Mouse (Mus musculus) heart, adult 11 months (tissue): ENCODE measurements around the gene Ube2c.

Experiments
- DNase-seq: peaks from one replicate; pipeline ENCODE4 v3.0.0; 2022

The Ube2c gene

DNA sequence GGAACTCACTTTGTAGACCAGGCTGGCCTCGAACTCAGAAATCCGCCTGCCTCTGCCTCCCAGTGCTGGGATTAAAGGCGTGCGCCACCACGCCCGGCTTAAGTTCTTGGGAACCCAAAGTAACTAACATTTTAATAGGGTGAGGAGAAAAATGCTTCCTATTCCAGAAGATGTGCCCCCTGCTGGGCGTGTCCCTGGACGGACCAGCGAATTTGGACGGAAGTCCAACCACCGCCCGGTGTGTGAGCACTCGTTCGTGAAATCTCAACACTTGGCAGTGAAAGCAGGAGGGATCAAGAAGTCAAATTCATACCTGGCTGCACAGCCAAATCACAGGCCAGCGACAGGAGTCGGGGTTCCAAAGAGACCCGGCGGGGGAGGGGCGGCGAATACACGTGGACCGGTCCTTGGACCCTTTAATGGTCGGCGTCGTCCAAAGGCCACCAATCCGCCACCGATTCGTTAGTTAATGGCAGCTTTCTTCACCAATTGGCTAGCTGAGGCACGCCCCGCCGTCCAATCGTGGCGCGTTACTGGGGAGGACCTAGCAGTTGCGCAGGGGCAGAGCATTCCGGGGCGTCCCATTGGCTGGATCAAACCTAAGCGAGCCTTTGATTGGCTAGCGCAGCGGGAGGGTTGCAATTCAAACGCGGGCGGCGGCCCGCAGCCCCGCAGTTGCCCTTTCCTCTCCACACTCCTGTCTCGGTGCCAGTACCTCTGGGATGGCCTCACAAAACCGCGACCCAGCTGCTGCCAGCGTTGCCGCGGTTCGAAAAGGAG, at the start of gene Ube2c:
Gene Ube2c (plus strand): TSS at position 641 of the 780 bp plus-strand sequence.
- DNase-seq: peak; percentile 100

DNA sequence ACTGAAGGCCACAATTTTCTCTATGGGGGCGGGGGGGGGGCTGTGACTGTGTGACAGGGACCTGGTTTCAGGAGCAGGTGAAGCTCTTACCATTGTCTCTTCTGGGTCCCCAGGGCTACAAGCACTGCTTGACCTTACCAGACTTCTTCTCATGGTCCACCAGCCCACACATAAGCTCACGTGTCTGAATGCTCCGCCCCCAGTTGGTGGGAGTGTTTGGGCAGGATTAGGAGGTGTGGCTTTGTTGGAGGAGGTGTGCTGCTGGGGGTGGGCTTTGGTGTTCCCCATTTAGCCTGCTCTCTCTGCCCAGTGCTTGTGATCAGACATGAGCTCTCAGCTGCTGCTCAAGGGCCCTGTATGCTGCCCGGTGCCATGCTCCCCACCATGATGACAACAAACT, 46.4 kb upstream of the Ube2c start:
- DNase-seq: no peak

DNA sequence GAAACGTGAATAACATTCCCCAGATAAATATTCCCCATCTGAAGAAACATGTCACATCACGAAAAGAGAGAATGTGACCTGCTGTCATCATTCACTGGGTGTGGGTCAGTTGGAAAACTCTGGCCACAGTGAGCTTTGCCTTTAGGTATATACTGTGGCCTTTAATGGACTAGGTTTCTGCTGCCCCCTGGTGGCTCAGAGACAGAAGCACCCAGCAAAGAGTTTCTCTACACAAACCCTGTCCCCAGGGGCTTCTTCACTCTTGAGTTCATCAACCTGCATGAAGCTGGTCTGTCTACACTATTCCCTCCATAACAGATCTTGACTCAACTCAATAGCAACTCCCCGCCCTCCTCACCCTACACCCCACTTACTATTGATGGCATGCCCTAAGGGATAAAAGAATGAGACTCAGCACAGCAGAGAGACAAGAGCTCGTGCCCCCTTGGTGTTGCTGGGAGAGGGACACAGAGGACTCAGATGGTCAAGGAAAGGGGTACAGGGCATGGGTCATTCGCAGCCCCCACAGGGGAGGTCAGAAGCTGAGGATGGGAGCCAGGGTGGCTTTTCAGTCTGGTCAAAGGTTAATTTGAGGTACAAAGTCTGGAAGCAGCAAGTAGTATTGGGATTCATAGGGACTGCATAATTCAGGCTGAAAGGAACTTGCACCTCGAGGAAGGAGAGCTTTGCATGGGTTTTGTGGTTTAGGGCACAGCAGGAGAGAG, 43.6 kb upstream of the Ube2c start:
- DNase-seq: no peak

DNA sequence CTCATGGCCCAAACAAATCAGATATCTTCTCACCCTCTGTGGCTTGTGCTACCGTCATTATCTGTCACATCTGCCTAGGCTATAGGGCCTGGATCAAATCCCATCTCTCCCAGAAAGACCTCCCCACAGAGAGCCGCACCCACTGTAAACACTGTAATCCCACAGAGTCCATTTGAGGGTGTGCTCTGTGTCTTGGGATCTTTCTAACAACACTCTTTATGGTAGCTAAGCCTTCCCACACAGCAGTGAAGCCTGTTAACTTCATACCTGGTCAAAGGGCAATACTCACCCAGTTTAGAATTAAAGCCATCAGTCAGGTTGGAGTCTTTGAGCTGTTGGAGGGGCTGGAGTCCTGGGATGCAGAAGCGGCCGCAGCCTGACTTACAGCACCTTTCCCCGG, 38.0 kb upstream of the Ube2c start:
- DNase-seq: no peak

DNA sequence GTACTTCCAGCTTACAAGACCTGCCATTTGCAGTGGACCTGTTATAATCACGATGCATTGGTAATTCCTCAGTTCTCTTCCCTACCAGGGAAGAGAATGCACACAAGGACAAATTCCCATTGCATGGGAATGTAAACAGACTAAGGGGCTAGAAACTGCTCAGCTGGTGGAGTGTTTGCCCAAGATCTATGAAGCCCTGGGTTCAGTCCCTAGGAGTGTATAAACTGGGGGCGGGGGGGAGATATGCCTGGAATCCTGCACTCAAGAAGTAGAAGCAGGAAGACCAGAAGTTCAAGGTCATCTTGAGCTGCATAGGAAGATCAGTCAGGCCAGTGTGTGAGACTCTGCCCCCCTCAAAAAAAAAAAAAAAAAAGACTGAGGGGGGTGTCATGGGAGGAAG, 36.4 kb upstream of the Ube2c start:
- DNase-seq: no peak

DNA sequence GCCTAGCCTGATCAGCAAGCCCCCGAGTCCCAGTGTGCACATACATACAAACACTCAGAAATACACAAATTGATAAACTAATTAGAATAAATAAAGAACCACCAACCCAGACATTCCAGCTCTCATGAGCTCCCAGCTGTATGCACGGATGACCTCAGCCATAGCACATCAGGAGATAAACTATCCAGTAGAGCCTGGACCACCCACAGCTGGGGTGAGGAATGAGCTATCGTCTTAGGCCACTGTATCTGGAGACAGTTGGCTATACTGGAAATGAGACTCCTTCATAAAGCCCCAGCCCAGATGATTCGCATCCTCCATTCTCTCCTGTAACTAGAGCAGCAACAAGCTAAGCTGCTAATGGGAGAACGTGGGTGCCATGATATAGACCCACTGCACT, 34.9 kb upstream of the Ube2c start:
- DNase-seq: no peak

DNA sequence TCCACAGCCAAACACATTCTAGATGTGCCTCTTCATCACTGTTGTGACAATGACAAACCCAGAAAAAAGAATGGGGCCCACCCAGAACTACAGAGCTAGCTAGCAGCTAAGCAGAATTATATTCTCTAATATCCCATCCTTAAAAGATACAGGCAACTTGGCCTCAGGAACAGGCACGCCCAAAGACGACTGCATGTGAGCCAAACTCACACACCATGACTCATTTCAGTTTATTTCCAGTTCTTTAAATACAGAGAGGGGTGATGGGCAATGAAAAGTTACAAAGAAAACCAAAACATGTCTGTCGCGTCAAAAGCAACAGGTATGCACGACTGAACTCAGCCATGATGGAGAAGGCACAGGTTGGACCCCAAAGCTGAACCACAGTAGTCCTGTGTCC, 34.3 kb upstream of the Ube2c start:
- DNase-seq: no peak

DNA sequence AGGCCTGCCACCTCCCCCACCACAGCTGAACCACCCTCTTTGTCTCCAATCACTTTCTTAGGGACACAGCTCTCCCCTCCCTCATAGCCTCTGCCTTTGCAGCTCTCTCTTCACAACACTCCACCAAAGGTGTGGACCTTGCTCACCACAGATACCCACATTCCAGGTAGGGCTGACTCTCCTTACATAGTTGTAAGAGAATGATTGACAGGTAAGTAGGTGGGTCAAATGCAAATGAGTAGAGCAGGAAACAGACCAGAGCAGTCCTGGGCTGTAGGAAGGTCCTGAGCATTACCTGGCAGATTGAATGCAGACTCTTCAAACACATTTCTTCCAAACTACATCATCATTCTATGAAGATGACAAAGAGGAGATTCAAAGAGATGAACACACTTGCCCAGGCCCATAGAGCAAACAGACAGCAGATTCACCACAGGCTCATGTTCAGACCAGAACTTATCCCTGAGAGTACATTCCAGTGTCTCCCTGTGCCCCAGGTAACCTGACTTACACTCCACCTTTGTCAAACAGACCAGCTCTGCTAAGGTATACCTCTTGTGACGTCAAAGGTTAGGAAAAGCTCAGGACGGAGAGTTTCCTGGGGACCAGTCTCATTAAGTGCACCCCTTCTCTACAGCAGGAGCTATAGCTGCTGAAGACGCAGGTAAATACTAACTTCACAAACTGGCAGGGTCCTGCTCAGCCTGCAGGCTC, 32.2 kb upstream of the Ube2c start:
- no peak for DNase-seq

DNA sequence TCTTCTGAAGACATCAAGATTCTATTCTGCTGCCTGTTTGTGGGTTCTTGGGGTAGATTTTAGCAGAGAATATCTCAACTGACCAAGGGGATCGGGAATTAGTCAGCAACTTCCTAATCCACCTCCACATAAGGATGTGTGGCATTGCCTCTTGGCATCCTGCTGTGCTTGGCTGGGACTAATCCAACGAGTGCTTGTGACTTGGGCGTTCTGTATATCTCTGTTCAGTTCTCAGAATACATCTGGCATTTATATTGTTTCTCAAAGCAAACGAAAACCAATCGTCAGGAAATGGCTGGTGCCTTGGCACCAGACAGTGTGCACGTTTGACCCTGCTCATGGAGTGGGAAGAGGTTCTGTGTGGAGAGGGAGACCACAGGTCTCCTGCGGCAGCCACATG, 29.8 kb upstream of the Ube2c start:
- DNase-seq: no peak

DNA sequence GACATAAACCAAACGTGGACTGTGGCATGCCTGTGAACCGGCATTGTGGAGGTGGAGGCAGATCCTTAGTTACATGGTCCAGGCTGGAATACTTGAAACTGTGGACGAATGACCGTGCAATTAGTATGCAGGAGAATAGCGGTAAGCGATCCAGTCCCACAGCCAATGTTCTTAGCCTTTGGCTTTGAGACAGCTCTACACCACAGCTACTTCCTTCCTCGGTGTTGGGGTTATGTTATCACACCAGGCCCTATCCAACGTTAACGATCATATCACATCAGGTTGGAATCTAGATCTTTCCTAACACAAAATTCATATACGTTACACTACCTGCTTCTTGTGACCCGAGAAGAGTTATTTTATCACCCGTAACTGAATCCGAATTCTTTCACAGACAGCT, 24.7 kb upstream of the Ube2c start:
- peak; percentile 86 for DNase-seq

DNA sequence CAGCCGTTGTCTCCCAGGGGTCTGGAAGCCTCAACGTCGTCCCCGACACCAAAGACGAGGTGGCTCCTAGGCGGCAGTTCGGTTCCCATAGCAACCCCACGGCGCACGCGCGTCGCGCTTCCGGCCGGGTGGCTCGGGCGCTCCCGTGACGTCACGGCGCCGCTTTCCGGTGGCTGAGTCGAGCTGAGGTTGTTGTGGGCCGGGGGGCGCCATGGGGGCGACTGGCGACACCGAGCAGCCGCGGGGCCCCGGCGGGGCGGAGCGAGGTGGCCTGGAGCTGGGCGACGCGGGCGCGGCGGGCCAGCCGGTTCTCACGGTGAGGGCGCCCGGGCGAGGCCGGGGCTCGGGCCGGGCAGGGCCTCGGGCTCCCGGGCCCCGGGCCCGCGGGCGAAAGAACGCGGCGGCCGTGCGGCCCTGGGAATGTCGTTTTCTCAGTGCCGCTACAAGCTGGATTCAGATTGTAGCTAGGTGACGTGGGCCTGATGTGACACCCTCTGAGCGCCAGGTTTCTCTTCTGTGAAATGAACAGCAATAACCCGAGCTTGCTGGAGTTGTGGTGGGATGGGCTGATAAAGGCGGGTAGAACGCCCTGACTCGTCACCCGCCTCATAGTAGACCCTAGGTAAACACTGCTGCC, 23.7 kb upstream of the Ube2c start, which contains the start of the genes Wfdc3 and Dnttip1:
Gene Wfdc3 (minus strand): TSS at position 89 of the 637 bp plus-strand sequence.
Gene Dnttip1 (plus strand): TSS at position 141 of the 637 bp plus-strand sequence.
- DNase-seq: peak; percentile 99

DNA sequence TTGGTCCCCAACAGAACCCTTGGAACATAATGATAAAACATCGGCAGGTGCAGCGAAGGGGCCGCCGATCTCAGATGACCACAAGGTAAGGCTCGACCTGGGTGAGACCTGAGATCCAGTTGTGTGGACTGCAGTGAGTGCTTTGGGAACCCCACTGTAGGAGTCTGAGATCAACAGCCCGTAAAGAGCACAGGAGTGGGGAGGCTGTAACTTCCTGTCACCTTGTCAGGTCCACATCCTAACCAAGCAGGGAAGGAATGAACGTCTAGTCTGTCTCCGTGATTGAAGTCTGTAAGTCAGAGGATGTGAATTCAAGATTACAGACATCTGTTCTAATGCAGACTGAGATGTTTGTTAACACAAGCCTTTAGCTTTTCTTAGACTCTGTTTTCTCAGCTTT, 23.0 kb upstream of the Ube2c start:
- DNase-seq: no peak

DNA sequence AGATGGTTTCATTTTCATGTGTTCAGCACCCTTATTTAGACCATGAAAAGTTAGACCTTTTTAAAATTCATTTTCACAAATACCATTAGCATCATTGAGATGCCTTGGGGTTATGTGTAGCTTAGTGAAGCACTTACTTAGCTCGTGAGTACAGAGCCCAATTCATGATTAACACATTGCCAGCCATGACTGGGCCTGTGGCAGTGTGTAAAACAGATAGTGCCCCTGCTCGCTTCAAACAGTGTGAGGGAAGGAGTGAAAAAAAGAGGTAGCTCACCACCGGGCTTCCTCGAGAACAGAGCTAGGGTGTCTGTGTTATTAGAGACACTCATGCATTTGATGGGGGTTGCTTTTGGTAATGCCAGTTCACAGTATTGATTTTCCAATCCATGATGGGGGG, 21.5 kb upstream of the Ube2c start:
- DNase-seq: no peak

DNA sequence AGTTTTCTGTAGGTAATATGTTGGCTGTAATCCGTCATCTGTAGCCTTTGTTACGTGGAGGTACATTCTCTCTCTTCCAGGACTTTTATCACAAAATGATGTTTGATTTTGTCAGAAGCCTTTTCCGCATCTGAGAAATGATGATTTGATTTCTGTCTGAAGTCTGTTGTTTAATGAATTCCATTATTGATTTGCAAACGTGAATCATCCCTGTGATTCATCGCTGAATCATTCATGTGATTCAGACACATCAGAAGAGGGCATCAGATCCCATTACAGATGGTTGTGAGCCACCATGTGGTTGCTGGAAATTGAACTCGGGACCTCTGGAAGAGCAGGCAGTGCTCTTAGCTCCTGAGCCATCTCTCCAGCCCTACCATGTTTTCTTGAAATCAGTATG, 20.7 kb upstream of the Ube2c start:
- no peak for DNase-seq

DNA sequence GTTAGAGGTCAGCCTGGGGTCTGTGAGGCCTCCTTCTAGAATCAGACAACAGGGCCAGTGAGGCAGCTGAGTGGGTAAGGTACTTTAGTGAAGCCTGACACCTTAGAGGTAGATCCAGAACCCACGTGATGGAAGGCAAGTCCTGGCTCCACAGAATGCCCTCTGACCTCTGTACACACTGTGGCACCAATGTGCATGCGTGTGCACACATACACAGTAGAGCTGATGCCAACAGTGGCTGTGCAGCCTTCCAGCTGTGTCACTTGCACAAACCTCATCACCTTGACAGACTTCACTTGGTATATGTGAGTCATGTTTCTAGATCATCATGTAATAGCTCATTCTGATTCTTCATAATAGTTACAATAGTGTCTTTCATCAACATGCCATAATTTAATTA, 17.2 kb upstream of the Ube2c start:
- peak; percentile 81 for DNase-seq

DNA sequence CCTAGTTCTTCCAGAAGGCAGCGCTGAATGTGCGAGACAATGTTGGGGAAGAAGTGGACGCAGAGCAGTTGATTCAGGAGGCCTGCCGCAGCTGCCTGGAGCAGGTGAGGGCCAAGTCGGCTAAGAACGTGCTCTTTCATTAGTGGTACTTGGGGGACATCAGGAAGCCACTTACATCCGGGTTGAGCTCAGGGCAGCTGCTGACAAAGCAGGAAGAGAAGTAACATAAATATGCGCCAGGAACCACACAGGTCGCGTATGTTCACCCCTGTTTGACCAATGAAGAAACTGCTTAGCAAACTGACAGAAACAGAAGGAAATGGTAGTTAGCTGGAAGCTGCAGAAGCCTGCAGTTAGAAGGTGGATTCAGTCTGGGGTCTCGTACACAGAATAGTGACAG, 15.6 kb upstream of the Ube2c start:
- DNase-seq: no peak

DNA sequence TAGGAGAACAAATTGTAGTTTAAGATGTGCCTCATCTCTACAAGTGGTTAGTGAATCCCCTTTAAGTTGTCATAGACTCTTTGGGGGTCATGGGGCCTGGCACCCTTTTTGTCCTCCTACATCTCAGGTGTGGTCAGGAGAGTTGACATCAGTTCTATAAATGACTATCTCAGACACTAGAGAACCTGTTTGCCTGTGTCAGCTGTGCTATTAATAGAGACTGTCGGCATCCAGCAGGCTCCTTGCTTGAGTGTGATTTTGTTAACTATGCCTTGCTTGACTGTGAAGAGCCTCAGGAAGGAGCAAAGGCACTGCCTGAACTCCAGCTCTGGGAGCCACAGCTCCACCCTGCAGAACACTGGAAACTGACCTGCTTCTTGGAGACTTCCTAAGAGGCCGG, 14.9 kb upstream of the Ube2c start:
- DNase-seq: peak; percentile 95

DNA sequence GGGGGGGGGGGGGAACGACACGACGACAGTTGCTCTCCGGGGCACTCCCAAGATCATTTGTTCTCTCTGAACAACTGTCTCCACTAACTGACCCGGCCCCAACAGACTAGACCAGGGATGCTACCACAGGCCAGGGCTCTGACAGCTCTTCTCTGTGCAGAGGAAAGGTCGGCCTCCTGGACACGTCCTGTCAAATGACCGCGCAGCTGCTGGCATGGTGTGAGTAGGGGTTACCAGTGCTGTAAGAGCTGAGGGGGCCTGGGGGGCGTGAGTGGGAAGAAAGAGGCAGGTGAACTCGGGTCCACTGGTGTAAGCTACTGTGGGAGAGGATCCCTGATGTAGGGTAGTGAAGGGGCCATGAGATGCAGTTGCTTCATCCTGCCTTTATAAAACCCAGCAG, 11.9 kb upstream of the Ube2c start:
- peak; percentile 91 for DNase-seq

DNA sequence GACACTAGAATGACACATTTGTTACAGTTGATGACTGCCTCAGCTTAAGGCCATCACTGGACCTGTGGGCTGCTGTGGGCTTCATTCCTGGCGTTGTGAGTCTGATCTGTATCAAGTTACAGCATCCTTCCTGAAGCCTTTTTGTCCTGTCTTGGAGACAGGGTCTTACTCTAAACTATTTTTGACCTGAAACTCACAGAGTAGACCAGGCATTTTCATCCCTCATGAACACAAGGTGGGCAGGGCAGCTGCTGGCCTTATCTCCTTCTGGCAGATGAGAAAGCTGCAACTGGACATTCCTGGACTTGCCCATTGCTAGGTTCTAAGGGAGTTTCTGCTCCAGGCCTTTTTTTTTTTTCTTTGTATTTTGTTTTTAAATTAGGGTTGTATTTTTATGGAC, 11.0 kb upstream of the Ube2c start:
- DNase-seq: peak; percentile 77

DNA sequence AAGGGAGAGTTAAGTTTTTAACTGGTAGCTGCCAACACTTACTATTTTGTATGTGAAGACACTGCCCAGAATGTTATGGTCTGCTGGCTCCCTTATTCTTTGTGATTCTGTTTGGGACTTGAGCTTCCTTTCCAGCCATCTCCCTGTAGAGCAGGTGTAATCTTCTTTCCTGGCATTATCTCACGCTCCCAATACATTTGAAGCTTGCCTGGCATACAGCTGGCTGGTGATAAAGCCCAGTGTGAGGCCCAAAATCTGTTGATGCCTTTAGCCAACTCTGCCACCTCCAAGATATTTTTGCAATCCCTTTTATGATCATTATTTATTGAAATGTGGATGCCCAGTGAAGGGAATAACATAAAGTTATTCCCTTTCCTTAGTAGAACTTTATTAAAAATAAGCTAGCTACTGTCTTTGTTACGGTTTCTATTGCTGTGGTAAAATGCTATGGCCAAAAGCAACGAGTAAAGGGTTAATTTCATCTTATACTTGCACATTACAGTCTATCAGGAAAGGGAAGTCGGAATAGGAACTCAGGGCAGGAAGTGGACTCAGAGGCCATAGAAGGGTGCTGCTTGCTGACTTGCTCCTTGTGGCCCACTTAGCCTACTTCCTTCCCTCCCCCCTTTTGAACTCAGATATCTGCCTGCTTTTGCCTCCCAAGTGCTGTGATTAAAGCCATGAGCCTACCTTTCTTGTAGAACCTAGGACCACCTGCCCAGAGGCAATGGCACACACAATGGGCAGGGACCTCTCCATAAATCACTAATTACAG, 9.5 kb upstream of the Ube2c start:
- DNase-seq: no peak

DNA sequence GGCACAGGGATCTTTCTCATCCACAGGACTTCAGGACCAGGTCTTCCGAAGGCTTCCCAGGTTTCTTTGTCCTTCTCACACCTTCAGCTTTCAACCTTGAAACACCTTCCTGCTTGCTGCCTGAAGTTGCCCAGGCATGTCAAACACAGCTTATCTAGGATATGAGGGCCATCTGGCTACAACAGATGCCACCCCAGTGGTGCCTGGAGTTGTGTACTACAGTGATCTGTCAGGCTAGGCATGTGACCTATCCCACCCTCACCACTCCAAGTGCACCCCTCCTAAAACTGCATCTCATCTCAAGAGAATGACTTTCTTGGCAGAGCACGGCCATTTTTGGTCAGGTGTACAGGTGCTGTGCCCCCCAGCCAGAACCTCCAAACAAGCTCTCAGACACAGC, 8.2 kb upstream of the Ube2c start:
- peak; percentile 89 for DNase-seq

DNA sequence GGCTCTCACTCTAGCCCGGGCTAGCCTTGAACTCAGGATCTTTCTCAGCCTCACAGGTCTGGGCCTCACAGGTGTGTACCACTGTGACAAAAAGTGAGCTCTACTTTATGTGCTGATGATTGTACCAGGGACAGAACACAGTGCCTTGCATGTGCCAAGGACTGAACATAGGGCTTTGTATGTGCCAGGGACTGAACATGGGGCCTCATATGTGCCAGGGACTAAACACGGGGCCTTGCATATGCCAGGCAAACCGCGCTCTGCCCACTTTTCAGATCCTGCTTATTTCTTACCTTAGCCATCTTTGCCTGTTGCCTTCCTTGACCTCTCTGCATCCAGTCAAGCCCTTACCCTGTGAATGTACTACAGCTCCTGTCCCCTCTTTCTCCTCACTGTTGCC, 7.7 kb upstream of the Ube2c start:
- peak; percentile 70 for DNase-seq
